Comparison of ENCODE assay signal across 20 mouse cellular contexts in the genomic region with DNA sequence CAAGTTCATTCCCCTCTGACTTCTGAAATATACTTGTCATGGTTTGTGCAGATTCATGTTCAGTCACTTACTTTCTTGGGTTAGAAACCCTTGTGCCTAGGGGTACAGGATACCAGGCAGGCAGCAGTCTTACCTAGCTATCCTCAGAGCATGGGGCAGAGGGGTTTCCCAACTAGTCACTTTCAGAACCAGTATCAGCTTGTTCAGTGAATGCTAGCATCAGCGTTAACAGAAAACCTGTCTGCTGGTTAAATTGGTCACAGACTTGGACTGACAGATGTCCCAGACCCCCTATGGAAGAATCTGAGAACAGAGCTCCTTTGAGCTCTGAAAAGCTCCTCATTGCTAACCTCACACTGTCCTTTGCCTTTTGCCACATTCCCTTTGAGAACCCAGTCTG.
A peak's percentile ranks its signal among the peaks of the same experiment; 100 is the strongest.
DNase-seq lines count a peak whose midpoint lies in the region; ATAC-seq and TF ChIP-seq lines count a peak whose summit lies in the region.
"Had no signal": no experiment of that assay in that cellular context is flagged by ENCODE, and none has a peak within 500 bp of the region (broad histone marks: within the 10 kb centered on the region; RNA-seq: fewer than 3 reads in every experiment).

No protein-coding gene starts in this region.

- no peak overlapping the region for H3K4me2 ChIP-seq in forebrain, embryonic 11.5 days (ENCODE audit: low read depth, low read length, severe bottlenecking)
- H3K4me2 ChIP-seq in forebrain, embryonic 15.5 days (replicated peaks), result no peak overlapping the region
- no peak overlapping the region for H3K4me2 ChIP-seq in midbrain, embryonic 15.5 days
- no peak overlapping the region for H3K4me2 ChIP-seq in lung, postnatal 0 days (replicated peaks; ENCODE audit: low read depth, low read length)
- H3K4me2 ChIP-seq: embryonic facial prominence, embryonic 12.5 days; forebrain, embryonic 13.5 days had no signal

- no peak for TF ChIP-seq EP300 in lung, postnatal 0 days (IDR thresholded peaks at IDR 0.05)

- H3K9me3 ChIP-seq in forebrain, embryonic 11.5 days (ENCODE audit: control insufficient read depth, low read length), result no peaks in the 10 kb centered on the region
- H3K9me3 ChIP-seq in forebrain, embryonic 15.5 days, result no peaks in the 10 kb centered on the region
- H3K9me3 ChIP-seq in midbrain, embryonic 10.5 days (replicated peaks), result no peaks in the 10 kb centered on the region
- no peaks in the 10 kb centered on the region for H3K9me3 ChIP-seq in midbrain, embryonic 15.5 days
- H3K9me3 ChIP-seq in lung, postnatal 0 days (ENCODE audit: low read length), result no peaks in the 10 kb centered on the region
- H3K9me3 ChIP-seq: embryonic facial prominence, embryonic 10.5 days; embryonic facial prominence, embryonic 12.5 days; forebrain, embryonic 13.5 days; G1E had no signal

- H3K36me3 ChIP-seq in forebrain, embryonic 11.5 days (ENCODE audit: control insufficient read depth, insufficient read depth, low read length), result no peaks in the 10 kb centered on the region; the same call in 1 of the 2 replicates
- peaks cover 11% of the 10 kb centered on the region; the same call in 1 of the 2 replicates for H3K36me3 ChIP-seq in forebrain, embryonic 15.5 days
- H3K36me3 ChIP-seq in midbrain, embryonic 10.5 days, result peaks cover 33% of the 10 kb centered on the region
- H3K36me3 ChIP-seq in midbrain, embryonic 15.5 days (replicated peaks), result peaks cover 5% of the 10 kb centered on the region; the same call in 1 of the 2 replicates
- no peaks in the 10 kb centered on the region for H3K36me3 ChIP-seq in lung, postnatal 0 days (ENCODE audit: insufficient read depth, low read length)

- H3K4me3 ChIP-seq in forebrain, embryonic 11.5 days (ENCODE audit: low read depth, low read length), result no peak overlapping the region
- H3K4me3 ChIP-seq in forebrain, embryonic 15.5 days, result no peak overlapping the region
- no peak overlapping the region for H3K4me3 ChIP-seq in layer of hippocampus, adult 2 months
- no peak overlapping the region for H3K4me3 ChIP-seq in midbrain, embryonic 10.5 days
- H3K4me3 ChIP-seq in midbrain, embryonic 15.5 days, result no peak overlapping the region
- no peak overlapping the region for H3K4me3 ChIP-seq in lung, postnatal 0 days (ENCODE audit: low read depth, low read length)
- H3K4me3 ChIP-seq: embryonic facial prominence, embryonic 10.5 days; embryonic facial prominence, embryonic 12.5 days; forebrain, embryonic 13.5 days had no signal

- H3K9ac ChIP-seq in forebrain, embryonic 11.5 days (ENCODE audit: low read length), result no peak overlapping the region
- H3K9ac ChIP-seq in forebrain, embryonic 15.5 days (replicated peaks), result no peak overlapping the region
- H3K9ac ChIP-seq in midbrain, embryonic 15.5 days, result no peak overlapping the region
- H3K9ac ChIP-seq in lung, postnatal 0 days (replicated peaks; ENCODE audit: low read depth), result no peak overlapping the region
- H3K9ac ChIP-seq: embryonic facial prominence, embryonic 12.5 days; forebrain, embryonic 13.5 days; forebrain, postnatal 0 days had no signal

- peak; percentile 19 for DNase-seq in forebrain, embryonic 11.5 days (ENCODE audit: low spot score)
- no peak for DNase-seq in layer of hippocampus, adult 2 months (ENCODE audit: low spot score in 2 of 2)
- DNase-seq in layer of hippocampus, adult 8-10 months (ENCODE audit: low spot score in 2 of 2), result no peak
- no peak for DNase-seq in midbrain, embryonic 10.5 days (ENCODE audit: low spot score)
- DNase-seq in lung, postnatal 0 days (ENCODE audit: low spot score), result no peak
- DNase-seq: adrenal gland, adult 8-10 months; adrenal gland, postnatal 14 days; adrenal gland, postnatal 36 days; cerebellum, adult 11-12 months; cerebellum, adult 2 months; cerebellum, adult 9-10 months; forebrain, postnatal 0 days had no signal

- no peaks in the 10 kb centered on the region for H3K27me3 ChIP-seq in forebrain, embryonic 11.5 days (ENCODE audit: control insufficient read depth, insufficient read depth, low read length)
- H3K27me3 ChIP-seq in forebrain, embryonic 15.5 days, result no peaks in the 10 kb centered on the region
- no peaks in the 10 kb centered on the region for H3K27me3 ChIP-seq in midbrain, embryonic 10.5 days (ENCODE audit: low read depth, poor library complexity, severe bottlenecking)
- H3K27me3 ChIP-seq in midbrain, embryonic 15.5 days (replicated peaks), result no peaks in the 10 kb centered on the region
- H3K27me3 ChIP-seq in lung, postnatal 0 days (replicated peaks; ENCODE audit: insufficient read depth, low read length), result no peaks in the 10 kb centered on the region
- H3K27me3 ChIP-seq: embryonic facial prominence, embryonic 12.5 days; forebrain, embryonic 13.5 days; Patski had no signal

- TF ChIP-seq CTCF in layer of hippocampus, adult 2 months (conservative IDR thresholded peaks at IDR 0.05), result no peak
- TF ChIP-seq CTCF in lung, postnatal 0 days (IDR thresholded peaks at IDR 0.05), result no peak

- H3K4me1 ChIP-seq in forebrain, embryonic 11.5 days (replicated peaks; ENCODE audit: control insufficient read depth, insufficient read depth, low read length), result no peaks in the 10 kb centered on the region
- peaks cover 28% of the 10 kb centered on the region for H3K4me1 ChIP-seq in forebrain, embryonic 15.5 days
- H3K4me1 ChIP-seq in midbrain, embryonic 10.5 days, result peaks cover 58% of the 10 kb centered on the region
- H3K4me1 ChIP-seq in midbrain, embryonic 15.5 days, result peaks cover 15% of the 10 kb centered on the region
- peaks cover 8% of the 10 kb centered on the region; the same call in 1 of the 2 replicates for H3K4me1 ChIP-seq in lung, postnatal 0 days (ENCODE audit: insufficient read depth, low read depth, low read length)

- H3K27ac ChIP-seq in forebrain, embryonic 11.5 days (ENCODE audit: low read depth, low read length), result no peak overlapping the region
- no peak overlapping the region for H3K27ac ChIP-seq in forebrain, embryonic 15.5 days (replicated peaks)
- peak overlapping the region; percentile 19; the same call in 1 of the 2 replicates for H3K27ac ChIP-seq in layer of hippocampus, adult 2 months
- peak overlapping the region; percentile 64 for H3K27ac ChIP-seq in midbrain, embryonic 10.5 days (replicated peaks)
- no peak overlapping the region for H3K27ac ChIP-seq in midbrain, embryonic 15.5 days
- H3K27ac ChIP-seq in lung, postnatal 0 days (ENCODE audit: low read length), result no peak overlapping the region
- H3K27ac ChIP-seq: embryonic facial prominence, embryonic 10.5 days; embryonic facial prominence, embryonic 12.5 days; forebrain, embryonic 13.5 days had no signal

- 93% methylated on average over 1 of the region's 1 CpGs for WGBS in forebrain, embryonic 11.5 days
- 77% methylated on average over 1 of the region's 1 CpGs for WGBS in forebrain, embryonic 15.5 days
- 94% methylated on average over 1 of the region's 1 CpGs for WGBS in midbrain, embryonic 10.5 days
- 88% methylated on average over 1 of the region's 1 CpGs for WGBS in midbrain, embryonic 15.5 days
- 83% methylated on average over 1 of the region's 1 CpGs for WGBS in lung, postnatal 0 days

- ATAC-seq in forebrain, embryonic 11.5 days (replicated peaks; ENCODE audit: low FRiP score), result no peak
- no peak for ATAC-seq in forebrain, embryonic 15.5 days (replicated peaks)
- no peak for ATAC-seq in midbrain, embryonic 15.5 days (replicated peaks)
- ATAC-seq in lung, postnatal 0 days, result no peak
- ATAC-seq: activated CD4-positive, CD25-positive, alpha-beta regulatory T cell, adult 4 months; forebrain, embryonic 13.5 days; forebrain, postnatal 0 days; Patski had no signal

Comparison
In these comparisons a context has a peak if more than half of its experiments do, and no peak if none do; other contexts are left out.
1. H3K27ac ChIP-seq: peak in layer of hippocampus, adult 2 months (single experiment) and midbrain, embryonic 10.5 days (single experiment); none in forebrain, embryonic 11.5 days (single experiment), forebrain, embryonic 15.5 days (single experiment), midbrain, embryonic 15.5 days (single experiment) and lung, postnatal 0 days (single experiment).